Mouse (Mus musculus) C2C12 (cell line): ENCODE measurements at regions not wholly inside any gene's neighbourhood (a gene's known extent, or its start where the extent isn't known, plus 50 kb on each side); places are given as distances from the start of the nearest gene placed in this dataset.

ENCODE experiments used
- CTCF ChIP-seq: IDR thresholded peaks from one replicate; pipeline ENCODE4 v1.5.1; 2011; ENCODE audit not compliant: control insufficient read depth, insufficient read depth, insufficient read length
- MAX ChIP-seq: IDR thresholded peaks from one replicate; pipeline ENCODE4 v1.6.1; 2011; ENCODE audit warnings: mild to moderate bottlenecking, control low read depth

DNA sequence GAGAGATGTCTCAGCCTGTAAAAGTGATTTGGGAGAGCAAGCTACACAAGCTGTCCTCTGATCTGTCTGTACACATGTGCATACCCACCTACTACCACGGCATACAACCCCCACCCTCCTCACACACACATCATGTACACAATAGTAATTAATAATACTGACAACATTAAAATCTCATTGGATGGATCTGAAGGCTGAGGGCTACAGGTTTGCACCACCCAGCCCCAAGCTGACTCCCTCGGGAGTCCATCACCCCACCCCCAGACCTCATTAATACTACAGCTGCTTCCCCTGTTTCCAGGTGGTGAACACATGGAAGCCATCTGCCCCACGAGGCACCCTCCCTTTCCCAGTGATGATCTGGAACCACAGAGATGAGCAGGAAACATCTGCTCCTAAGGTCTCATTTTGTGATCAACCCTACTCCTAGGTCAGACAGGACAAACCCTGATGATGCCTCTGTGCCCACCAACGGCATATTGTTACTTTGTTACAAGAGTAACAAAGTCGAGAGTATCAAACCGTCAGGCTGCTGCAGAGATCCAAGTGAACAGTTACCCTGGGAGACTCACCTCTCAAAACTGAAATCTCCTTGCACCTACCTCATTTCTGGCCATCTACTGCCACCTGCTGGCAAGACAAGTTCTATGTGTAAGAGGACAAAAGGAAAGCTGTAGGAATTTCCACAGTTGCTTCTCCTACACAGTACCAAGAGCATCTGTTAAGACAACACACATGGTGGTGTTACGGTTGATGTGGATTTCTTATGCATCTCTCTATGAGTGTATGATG is 131.6 kb downstream of the Tfcp2l1 start:
- TF ChIP-seq CTCF (no peak), MAX (no peak)
